Mouse (Mus musculus): ENCODE data around the gene Dhrs3. TPM values are rescaled to one million over a fixed set of nuclear protein-coding genes. Genes with fewer than 3 reads are reported as not detected.

Dhrs3 gene
- total and polyA plus RNA-seq, 3 experiments = 7.9 to 37.7 (median 10.5) TPM

GRCm38 (mm10) chr4:144903088-144903487 is 10.5 kb downstream of the Dhrs3 start:
- no peak for TF ChIP-seq CHD2 (IDR thresholded peaks at IDR 0.05; ENCODE audit: low read length)
- no peak for TF ChIP-seq CHD1 (IDR thresholded peaks at IDR 0.05; ENCODE audit: low read depth, low read length)
- no peak for TF ChIP-seq NRF1 (IDR thresholded peaks at IDR 0.05; ENCODE audit: low read depth, low read length)
- no peak for TF ChIP-seq MAZ (IDR thresholded peaks at IDR 0.05; ENCODE audit: low read depth, low read length)
- no peak for TF ChIP-seq MEF2A (IDR thresholded peaks at IDR 0.05; ENCODE audit: borderline replicate concordance, low read depth, low read length)
- no peak for TF ChIP-seq ZNF384 (IDR thresholded peaks at IDR 0.05; ENCODE audit: low read depth, low read length)
- dilution Hi-C loops (cut with MboI; ENCODE audit: extremely low pct_ligation_motif_present, extremely low pct_unique_long_range_greater_than_20kb, low sequenced_read_pairs) (no loop called here), in situ Hi-C loops (cut with MboI; ENCODE audit: low pct_ligation_motif_present, low pct_unique_long_range_greater_than_20kb, low sequenced_read_pairs) (no loop called here)
- Histone ChIP-seq H3K36me3 (replicated peaks in 1 of 2; ENCODE audit: control insufficient read depth in 1 of 2, insufficient read depth in 1 of 2, low read length in 1 of 2) (peaks cover 7 to 34% of the 10 kb centered on the region in 2 experiments), H3K4me3 (replicated peaks in 1 of 3; ENCODE audit: low read depth in 2 of 3, low read length in 2 of 3, poor library complexity in 1 of 3) (no peak overlapping the region), H3K9me3 (replicated peaks; ENCODE audit: low read length) (peaks cover 2% of the 10 kb centered on the region), H3K27ac (ENCODE audit: insufficient read depth, low read depth) (no peak overlapping the region), H3K79me2 (replicated peaks; ENCODE audit: control insufficient read depth, extremely low read depth, insufficient read depth, poor library complexity, severe bottlenecking) (peaks cover 20% of the 10 kb centered on the region), H3K4me1 (ENCODE audit: control insufficient read depth in 1 of 2, insufficient read depth in 2 of 2) (peaks cover 61 to 69% of the 10 kb centered on the region in 2 experiments), H3K4me2 (ENCODE audit: insufficient read depth, low read depth, poor library complexity, severe bottlenecking) (no peak overlapping the region), H3K9ac (ENCODE audit: insufficient read depth, low read depth) (no peak overlapping the region), H3K27me3 (replicated peaks) (no peaks in the 10 kb centered on the region)
- no peak for DNase-seq (ENCODE audit: extremely low read depth)

- dilution Hi-C loops (cut with MboI; ENCODE audit: extremely low pct_ligation_motif_present, extremely low pct_unique_long_range_greater_than_20kb, low sequenced_read_pairs) (no loop called here), in situ Hi-C loops (cut with MboI; ENCODE audit: low pct_ligation_motif_present, low pct_unique_long_range_greater_than_20kb, low sequenced_read_pairs) (no loop called here)
- H3K4me3 ChIP-seq (replicated peaks in 1 of 3; ENCODE audit: low read depth in 2 of 3, low read length in 2 of 3, poor library complexity in 1 of 3) = no peak overlapping the region
- DNase-seq (ENCODE audit: extremely low read depth) = no peak
- TF ChIP-seq MEF2A (IDR thresholded peaks at IDR 0.05; ENCODE audit: borderline replicate concordance, low read depth, low read length) (no peak), MYC (IDR thresholded peaks at IDR 0.05; ENCODE audit: low read depth, low read length) (no peak), USF2 (conservative IDR thresholded peaks at IDR 0.05; ENCODE audit: low read depth, low read length) (no peak), NRF1 (IDR thresholded peaks at IDR 0.05; ENCODE audit: low read depth, low read length) (no peak), CTCF (conservative IDR thresholded peaks at IDR 0.05 in 1 of 2, IDR thresholded peaks at IDR 0.05 in 1 of 2; ENCODE audit: low read depth in 2 of 2, low read length in 2 of 2) (no peak), ZC3H11A (IDR thresholded peaks at IDR 0.05; ENCODE audit: low read depth, low read length) (no peak), ZKSCAN1 (IDR thresholded peaks at IDR 0.05; ENCODE audit: borderline replicate concordance, low read depth, low read length) (no peak), HCFC1 (IDR thresholded peaks at IDR 0.05; ENCODE audit: low read depth, low read length) (no peak), TCF12 (IDR thresholded peaks at IDR 0.05; ENCODE audit: low read depth, low read length) (no peak), GABPA (IDR thresholded peaks at IDR 0.05; ENCODE audit: insufficient replicate concordance, low read depth, low read length) (no peak), MAFK (IDR thresholded peaks at IDR 0.05; ENCODE audit: insufficient replicate concordance, low read length) (no peak), BHLHE40 (IDR thresholded peaks at IDR 0.05; ENCODE audit: low read depth, low read length) (no peak), RAD21 (IDR thresholded peaks at IDR 0.05; ENCODE audit: low read depth, low read length) (no peak), POLR2AphosphoS2 (IDR thresholded peaks at IDR 0.05; ENCODE audit: low read depth, low read length) (no peak), E2F4 (IDR thresholded peaks at IDR 0.05; ENCODE audit: insufficient replicate concordance, low read depth, low read length) (no peak), JUND (conservative IDR thresholded peaks at IDR 0.05; ENCODE audit: low read depth, low read length) (no peak), ETS1 (conservative IDR thresholded peaks at IDR 0.05; ENCODE audit: low read depth, low read length) (no peak)
- no peaks in the 10 kb centered on the region for H3K27me3 ChIP-seq (replicated peaks)
- no peak overlapping the region for H3K4me2 ChIP-seq (ENCODE audit: insufficient read depth, low read depth, poor library complexity, severe bottlenecking)
- peaks cover 20% of the 10 kb centered on the region for H3K79me2 ChIP-seq (replicated peaks; ENCODE audit: control insufficient read depth, extremely low read depth, insufficient read depth, poor library complexity, severe bottlenecking)
- peaks cover 7 to 27% of the 10 kb centered on the region in 2 experiments for H3K36me3 ChIP-seq (replicated peaks in 1 of 2; ENCODE audit: control insufficient read depth in 1 of 2, insufficient read depth in 1 of 2, low read length in 1 of 2)
- H3K27ac ChIP-seq (ENCODE audit: insufficient read depth, low read depth) = no peak overlapping the region
- H3K4me1 ChIP-seq (ENCODE audit: control insufficient read depth in 1 of 2, insufficient read depth in 2 of 2) = peaks cover 64 to 71% of the 10 kb centered on the region in 2 experiments
- H3K9ac ChIP-seq (ENCODE audit: insufficient read depth, low read depth) = no peak overlapping the region
- no peaks in the 10 kb centered on the region for H3K9me3 ChIP-seq (replicated peaks; ENCODE audit: low read length)
Observed at GRCm38 (mm10) chr4:144903932-144904331, 11.3 kb downstream of the Dhrs3 start.
